Mouse (Mus musculus): ENCODE measurements around the gene Nipa1. TPM values are rescaled to one million over a fixed set of nuclear protein-coding genes. Genes with fewer than 3 reads are reported as not detected.
"Not testable (repeated sequence)": the region's sequence is repeated elsewhere in the genome, so short reads cannot be mapped to it uniquely, and the experiment has no call there.

Gene Nipa1
- 1 to 10 TPM; 3.4 to 3.9 TPM for total RNA-seq (2021)
- long read RNA-seq, experiment 1, transcript Nipa1-201 (5 exons, 3,183 nt), result major isoform, 11 of 11 reads
- long read RNA-seq, experiment 1, partial matches to known transcripts, result 0 of 11 reads
- long read RNA-seq, experiment 1, other reads (novel, unspliced or antisense), result 0 of 11 reads
- long read RNA-seq, experiment 2, transcript Nipa1-201 (5 exons, 3,183 nt), result major isoform, 8 of 9 reads
- long read RNA-seq, experiment 2, partial matches to known transcripts, result 0 of 9 reads
- long read RNA-seq, experiment 2, other reads (novel, unspliced or antisense), result 1 of 9 reads

GRCm38 (mm10) chr7:56019930-56020253 lies at the start of gene Nipa1:
Gene Nipa1, minus strand, starts transcription at chr7:56019954.
- DNase-seq (ENCODE audit: low spot score), result no peak

GRCm38 (mm10) chr7:56066634-56067033 lies 46.9 kb upstream of the Nipa1 start:
- no peak for DNase-seq (ENCODE audit: low spot score)

- no peak for DNase-seq (ENCODE audit: low spot score)
Measured at GRCm38 (mm10) chr7:56066136-56066535, 46.4 kb upstream of the Nipa1 start.

DNA sequence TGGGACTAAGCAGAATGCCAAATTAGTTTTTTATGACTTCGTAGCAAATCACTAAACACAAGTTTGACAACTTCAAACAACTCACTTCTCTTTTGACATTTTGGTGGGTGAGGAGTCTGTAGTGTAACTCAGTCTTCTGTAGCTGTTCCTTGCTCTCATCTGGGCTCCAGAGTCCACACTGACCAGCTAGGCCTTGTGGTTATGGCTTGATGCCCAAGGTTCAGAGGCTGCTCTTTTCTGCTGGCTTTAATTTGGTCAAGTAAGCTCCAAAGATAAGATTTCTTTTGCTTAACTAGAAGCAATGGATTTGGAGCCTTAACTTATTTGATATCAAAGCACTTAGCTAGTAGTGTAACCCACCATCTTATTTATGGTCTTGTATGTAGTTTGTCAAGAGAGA lies 45.1 kb upstream of the Nipa1 start:
- DNase-seq (ENCODE audit: low spot score), result no peak

DNA sequence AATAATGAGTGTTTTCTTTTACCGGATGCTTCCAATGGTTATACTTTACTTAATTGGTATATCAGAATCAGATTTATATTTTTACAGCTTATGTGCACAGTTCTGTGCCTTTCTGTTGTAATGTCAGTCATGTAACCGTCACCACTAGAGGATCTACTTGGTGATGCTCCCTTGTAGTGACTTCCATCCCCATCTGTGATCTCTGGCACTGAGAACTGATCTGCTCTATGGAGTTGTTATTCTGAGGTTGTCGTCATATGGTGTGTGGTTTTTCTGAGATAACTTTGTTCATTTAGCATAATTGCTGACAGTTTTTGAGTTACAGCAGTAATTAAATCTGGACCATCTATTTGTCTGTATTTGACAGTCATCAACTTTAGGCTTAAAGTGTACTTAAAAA lies 35.6 kb upstream of the Nipa1 start:
- no peak for DNase-seq (ENCODE audit: low spot score)

GRCm38 (mm10) chr7:56052996-56053395 lies 33.2 kb upstream of the Nipa1 start:
- no peak for DNase-seq (ENCODE audit: low spot score)

GRCm38 (mm10) chr7:56050487-56050911 lies 30.7 kb upstream of the Nipa1 start:
- DNase-seq (ENCODE audit: low spot score), result peak; percentile 35

DNA sequence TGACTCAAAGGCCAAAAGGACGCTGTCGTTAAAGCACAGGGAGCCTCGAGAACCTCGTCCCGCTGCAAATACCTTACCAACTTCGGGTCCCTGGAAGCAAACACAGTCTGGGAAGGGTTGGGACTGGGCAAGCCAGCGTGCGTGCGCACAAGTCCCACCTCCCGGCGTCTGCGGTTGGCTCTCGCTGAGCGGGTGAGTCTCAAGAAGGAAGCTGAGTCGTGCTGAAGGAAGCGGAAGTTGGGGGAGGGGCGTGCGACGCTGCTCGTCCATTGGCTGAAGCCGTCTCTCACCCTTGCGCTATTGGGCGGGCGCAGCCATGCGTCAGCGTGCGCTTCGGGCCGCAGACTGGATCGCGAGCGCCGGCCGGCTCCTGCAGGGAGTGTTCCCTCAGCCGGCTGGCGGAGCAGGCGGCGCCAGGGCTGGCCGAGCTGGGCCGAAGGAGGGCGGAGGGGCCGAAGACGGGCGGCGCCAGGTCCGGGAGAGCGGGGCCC lies 30.1 kb upstream of the Nipa1 start, which contains the start of gene Herc2:
Gene Herc2 (plus strand): TSS at position 366 of the 491 bp plus-strand sequence.
- peak; percentile 99 for DNase-seq (ENCODE audit: low spot score)

DNA sequence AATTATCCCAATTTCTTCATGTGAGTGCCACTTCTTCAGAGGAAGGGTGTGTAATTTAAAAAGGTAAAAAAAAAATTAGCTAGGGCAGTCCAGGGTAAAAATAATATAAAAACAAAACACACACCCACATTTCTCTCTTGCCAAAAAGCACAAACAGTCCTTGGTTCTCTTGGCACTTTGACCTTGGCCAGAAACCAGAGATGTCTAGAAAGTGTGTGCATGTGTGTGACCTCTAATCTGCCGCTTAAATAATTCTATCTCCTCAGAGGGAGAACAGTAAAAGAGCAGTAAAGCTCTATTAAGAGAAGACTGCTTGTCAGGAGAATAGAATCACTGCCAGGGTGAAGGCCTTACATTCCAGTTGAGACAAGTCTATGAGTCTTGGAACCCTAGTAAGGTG lies 27.4 kb upstream of the Nipa1 start:
- no peak for DNase-seq (ENCODE audit: low spot score)

GRCm38 (mm10) chr7:56044267-56044629 lies 24.5 kb upstream of the Nipa1 start:
- no peak for DNase-seq (ENCODE audit: low spot score)

DNA sequence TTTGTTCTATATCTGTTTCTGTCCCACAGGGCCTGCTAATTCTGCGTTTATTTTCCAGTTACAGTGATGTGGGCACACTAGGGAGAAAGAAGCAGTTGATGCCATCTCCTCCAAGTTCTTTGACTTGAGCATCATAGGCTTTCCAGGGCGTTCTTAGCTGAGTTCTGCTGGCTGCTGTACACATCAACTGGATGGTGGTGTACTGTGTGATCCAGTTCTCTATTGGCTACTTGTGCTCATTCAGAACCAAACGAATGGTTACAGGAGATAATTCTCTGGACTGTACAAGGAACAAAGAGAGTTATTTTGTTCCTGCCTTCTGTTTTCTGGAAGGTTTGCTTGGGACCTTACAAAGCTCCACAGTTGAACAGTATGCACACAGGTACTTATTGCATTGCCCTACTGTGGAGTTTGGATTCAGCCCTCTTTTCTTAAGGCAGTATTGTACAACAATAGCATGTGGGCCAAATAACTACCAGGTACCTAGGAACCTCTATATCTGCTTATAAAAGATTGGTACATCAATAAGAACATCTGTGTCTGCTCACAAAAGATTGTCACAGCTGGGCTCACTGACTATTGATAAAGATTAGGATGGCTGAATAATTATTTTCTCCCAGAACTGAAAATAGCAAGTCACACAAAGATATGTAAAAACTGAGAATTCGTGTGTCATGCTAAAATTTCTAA lies 24.0 kb upstream of the Nipa1 start:
- DNase-seq (ENCODE audit: low spot score), result no peak

DNA sequence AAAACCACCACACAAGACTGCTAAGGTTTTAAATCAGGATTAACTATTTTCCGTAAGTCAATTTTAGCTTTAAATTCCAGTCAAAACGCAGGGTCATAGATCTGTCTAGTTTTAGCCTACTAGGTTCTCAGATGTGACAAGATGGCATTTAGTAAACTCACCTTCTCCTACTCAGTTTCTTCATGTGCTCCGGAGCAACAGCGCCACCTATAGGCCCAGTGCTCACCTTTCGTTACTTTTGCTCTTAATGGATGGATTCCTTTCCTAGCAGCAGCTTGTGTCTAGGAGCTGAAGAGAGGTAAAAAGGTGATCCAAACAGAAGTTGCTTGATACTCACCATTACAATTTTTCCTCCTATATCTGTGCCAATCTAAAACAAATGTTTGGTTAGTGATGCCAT lies 22.6 kb upstream of the Nipa1 start:
- DNase-seq (ENCODE audit: low spot score), result peak; percentile 75

DNA sequence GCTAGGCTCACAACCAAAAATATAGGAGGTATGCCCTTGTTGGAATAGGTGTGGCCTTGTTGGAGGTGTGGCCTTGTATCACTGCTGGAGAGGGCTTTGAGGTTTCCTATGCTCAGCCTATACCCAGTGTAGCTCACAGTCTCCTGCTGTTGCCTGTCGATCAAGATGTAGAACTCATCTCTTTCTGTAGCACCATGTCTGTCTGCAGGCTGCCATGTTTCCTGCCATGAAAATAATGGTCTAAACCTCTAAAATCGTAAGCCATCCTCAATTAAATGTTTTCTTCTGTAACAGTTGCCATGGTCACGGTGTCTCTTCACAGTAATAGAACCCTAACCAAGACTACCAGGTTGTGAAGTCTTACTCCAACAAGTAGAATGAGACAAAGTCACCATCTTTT lies 3.8 kb upstream of the Nipa1 start:
- no peak for DNase-seq (ENCODE audit: low spot score)

DNA sequence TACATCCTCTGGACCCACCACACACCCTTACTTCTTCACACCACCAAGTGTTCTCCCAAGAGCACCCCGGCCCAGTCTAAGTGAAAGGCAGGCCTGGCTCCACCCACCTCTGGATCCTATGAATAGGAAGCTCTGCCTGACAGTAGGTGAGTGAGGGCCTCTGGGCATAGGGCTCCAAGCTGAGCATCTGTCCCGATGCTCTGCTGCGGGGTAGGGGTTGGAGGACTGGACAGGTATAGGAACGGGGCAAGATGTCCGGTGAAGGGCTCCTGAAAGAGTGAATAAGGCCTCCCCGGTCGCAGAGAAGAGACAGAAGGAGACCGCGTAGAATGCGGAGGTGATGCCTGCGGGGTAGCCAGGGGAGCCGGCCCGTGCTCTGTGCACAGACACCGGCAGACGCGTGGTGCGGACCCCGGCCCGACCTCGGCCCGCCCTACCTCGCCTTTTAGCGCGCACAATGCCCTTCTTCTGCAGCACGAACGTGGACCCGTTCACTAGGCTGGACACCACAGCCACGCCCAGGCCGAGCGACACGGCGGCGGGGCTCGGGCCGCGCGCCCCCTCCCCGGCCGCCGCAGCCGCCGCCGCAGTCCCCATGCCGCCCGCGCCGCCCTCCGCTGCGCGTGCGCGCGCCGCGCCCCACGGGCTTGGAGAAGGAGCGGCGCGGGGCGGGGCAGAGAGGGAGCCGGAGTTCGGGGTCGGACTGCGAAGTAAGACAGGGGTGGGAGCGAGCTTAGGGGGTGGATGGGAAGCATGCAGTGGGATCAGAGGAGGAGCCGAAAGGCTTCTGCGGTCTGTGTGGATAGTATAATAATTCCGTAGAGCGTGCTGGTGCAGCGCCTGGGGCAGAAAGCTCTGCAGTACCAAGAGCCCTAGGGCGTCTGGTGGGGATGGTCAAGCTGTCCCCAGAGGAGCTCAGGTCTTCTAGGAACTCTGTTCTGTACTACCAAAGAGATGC lies 503 bp downstream of the Nipa1 start:
- DNase-seq (ENCODE audit: low spot score), result peak; percentile 46

DNA sequence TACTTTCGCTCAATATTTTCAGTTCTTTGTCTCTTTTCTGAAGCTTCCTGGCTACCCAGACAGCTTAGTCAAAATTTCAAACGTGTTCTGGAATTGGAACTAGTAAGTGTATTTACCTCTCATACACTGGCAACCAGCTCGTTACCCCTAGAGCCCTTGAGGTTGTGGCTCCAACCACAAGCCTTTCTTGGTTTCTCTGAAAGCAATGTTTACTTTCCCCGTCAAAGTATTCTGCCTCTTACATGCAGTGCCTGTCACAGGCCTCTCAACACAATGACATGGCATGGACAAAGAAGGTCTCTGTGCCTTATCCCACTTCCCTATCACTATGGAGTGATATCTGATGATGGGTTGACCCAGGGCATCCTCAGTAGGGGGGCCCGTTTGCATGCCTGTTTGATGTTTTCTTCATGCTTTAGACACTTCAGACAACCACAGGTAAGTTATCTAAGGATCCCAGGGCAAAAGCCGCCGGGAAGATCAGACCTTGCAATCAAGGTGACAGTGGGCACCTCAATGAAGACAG lies 1.2 kb downstream of the Nipa1 start:
- no peak for DNase-seq (ENCODE audit: low spot score)

DNA sequence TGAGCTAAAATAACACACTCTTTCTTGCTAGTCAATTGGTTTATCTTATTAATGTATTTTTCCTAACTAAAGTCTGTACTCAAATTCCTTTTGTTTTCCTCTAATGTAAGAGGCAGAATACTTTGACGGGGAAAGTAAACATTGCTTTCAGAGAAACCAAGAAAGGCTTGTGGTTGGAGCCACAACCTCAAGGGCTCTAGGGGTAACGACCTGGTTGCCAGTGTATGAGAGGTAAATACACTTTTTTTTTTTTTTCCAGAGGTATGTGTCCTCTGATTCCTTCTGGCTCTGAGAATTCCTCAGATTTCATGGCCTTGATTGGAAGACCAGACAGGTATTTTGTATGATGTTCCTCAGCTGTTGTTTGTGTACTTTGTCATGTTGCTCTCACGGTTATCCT lies 2.0 kb downstream of the Nipa1 start:
- no peak for DNase-seq (ENCODE audit: low spot score)

DNA sequence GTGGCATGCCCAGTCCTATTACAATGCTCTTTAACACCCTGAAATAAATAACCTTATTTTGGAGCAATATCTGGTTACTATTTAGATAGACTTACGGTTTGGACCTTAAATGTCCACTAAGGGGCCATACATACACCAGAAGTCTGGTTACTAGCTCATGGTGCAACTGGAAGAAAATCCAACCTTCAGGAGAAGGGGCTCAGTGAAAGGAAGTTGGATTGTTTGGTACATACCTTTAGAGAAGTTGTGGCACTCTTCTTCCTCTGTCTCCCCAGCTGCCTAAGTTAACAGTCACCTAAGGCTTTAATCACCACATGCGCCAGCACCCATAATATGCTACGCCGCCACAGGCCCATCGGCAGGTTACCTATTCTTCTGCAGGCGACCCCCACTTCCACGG lies 3.9 kb downstream of the Nipa1 start:
- no peak for DNase-seq (ENCODE audit: low spot score)

DNA sequence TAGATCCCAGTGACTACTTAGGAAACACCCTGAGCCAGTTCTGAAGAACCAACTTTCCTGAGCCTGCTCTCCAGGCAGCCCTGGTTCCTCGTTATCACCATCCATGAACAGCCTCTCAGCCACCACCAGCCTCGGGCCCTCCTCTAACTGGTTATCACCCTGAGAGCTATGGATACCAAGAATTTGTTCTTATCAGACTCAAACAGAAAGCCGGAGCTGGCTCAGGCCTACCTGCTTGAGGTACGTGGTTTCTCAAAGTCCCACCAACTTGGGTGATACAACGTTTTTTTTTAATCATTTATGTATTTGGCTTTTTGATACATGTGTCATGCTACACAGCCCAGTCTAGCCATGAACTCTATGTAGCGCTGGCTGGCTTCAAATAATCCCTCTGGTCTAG lies 4.6 kb downstream of the Nipa1 start:
- DNase-seq (ENCODE audit: low spot score), result no peak

- not testable (repeated sequence) for DNase-seq (ENCODE audit: low spot score)
Measured at GRCm38 (mm10) chr7:56014002-56014702, 5.6 kb downstream of the Nipa1 start.

DNA sequence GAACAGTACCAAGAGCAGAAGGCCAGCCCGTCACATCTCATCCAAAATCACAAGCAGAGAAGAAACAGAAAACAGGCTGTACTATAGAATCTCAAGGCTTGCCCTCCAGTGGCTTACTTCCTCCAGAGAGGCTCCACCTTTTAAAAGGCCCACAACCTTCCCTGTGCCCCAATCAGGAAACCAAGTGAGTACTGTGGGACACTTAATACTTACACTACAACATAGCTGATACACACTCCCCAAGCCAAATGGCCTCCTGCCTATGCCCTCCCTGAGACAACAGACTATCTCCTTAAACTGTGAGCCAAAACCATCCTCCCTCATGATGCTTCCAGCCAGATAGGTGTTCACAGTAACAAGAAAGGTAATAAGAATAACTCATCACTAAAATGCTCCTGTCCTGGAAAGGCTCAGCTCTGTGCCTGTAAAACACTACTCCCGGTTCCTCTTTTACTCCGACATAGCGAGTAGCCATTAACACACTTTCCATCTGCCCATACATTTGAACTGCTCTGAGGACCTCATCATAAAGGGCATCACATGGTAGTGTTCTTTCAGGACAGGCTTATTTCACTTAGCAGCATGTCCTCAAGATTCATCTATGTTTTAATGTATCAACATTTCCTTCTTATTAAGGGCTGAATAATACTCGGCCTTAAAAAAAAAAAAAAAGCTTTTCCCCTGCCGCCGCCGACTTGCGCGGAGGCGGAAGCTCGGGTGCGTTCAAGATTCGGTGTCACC lies 6.3 kb downstream of the Nipa1 start:
- DNase-seq (ENCODE audit: low spot score), result no peak

DNA sequence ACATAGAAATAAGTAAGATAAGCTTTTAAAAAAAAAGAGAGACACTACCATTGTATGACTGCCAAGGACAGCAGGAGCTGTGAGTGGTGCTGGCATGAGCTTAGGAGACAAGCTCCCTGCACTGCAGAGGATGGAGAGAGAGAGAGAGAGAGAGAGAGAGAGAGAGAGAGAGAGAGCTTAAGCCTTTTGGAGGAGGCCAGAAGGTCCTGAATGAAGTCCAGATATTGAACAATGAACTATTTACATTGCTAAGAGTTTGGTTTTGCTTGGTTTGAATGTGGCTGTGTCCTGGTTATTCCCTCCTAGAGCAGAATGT lies 8.8 kb downstream of the Nipa1 start:
- no peak for DNase-seq (ENCODE audit: low spot score)

Measured in gastrocnemius, adult 18-20 months (tissue).